Mouse (Mus musculus) spleen, embryonic (tissue): ENCODE data around the gene Lcn5.

Experiments used
- CTCF ChIA-PET: fragments of 350-600 bp; sonication (Branson Sonifier 250); formaldehyde crosslinking; loops from one replicate; lab custom pipeline; 2022; lab: Charles Lee

Gene Lcn5

DNA sequence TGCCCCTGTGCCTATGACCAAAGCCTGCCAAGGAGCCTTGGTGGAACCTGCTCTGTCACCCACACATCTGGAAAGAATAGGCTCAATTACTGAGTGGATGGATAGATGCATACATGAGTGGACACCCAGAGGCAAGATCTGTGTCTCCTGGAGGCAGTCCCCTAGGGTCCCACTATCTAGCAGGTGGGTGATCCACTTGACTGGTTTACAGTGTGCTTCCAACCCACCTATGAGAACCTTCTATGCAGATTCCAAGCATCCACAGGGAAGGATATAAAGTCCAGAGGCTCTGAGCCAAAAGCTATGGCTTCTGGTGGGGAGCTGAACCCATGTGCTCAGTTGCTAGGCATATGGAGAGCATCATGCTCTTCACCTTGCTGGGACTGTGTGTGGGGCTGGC lies at the start of gene Lcn5:
Lcn5 (plus strand) TSS at position 301 of the 400 bp plus-strand sequence.
- CTCF ChIA-PET, result no interaction called here

DNA sequence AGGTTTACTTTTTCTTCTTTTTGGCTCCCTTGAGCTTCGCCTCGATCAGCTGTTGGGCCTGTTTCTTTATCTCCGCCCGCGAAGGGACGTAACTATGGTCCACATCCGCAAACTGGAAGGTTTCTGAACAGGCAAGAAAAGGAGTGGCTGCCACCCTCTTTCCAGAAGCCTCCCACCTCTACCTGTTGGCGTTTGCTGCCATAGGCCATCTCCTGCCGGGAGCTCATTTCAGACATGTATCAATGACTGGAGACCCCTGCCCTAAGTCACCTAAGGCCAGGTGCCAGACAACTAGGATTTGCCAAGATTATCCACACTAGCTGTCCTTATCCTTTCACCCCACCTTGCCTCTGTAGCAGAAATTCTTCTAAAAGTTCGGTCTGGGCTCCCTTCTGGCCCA lies 49.1 kb upstream of the Lcn5 start:
- CTCF ChIA-PET, result interaction anchor here (1.5 kb wide), 1 partner anchor 16 kb away, joined by 3 read pairs; no protein-coding TSS in a partner anchor

DNA sequence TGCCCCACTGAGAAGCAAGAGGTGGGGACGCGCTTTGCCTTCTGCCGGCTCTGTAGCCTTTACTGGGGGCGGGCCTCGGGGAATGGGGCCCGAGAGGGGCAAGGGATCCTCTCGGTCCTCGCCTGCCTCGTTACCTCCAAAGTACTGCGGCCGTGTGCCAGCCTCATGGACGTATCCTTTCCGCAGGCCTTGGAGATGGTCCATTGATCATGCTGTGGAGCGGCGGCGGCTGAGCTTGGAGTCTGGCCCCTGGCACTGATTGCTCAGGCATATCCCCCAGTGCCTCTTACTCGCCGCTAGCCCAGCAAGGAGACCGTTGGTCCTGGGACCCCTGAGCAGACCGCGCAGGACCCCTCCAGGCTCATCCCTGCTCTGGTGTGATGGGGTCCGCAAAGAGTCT lies 41.4 kb upstream of the Lcn5 start:
- CTCF ChIA-PET, result no interaction called here

DNA sequence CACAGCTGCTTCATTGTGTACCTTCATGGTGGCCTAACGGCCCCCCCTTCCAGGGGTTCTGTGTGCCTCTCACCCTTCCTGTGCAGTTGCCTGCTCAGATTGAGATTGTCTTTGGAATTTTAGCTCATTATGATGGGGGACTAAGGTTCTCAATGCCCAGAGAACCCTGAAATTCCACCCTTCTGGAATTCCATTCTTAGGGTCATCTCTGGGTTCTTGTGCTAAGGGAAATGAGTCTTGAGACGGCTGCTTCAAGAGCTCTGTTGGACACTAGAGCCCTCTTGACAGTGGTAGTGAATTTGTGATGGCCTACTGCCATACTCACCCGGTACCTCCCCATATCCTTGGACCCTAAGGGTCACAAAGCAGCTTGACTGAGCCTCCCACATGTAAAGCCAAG lies 40.2 kb upstream of the Lcn5 start, which contains the start of gene Ccdc183:
Ccdc183 (minus strand) TSS at position 101 of the 400 bp plus-strand sequence.
- CTCF ChIA-PET, result no interaction called here

DNA sequence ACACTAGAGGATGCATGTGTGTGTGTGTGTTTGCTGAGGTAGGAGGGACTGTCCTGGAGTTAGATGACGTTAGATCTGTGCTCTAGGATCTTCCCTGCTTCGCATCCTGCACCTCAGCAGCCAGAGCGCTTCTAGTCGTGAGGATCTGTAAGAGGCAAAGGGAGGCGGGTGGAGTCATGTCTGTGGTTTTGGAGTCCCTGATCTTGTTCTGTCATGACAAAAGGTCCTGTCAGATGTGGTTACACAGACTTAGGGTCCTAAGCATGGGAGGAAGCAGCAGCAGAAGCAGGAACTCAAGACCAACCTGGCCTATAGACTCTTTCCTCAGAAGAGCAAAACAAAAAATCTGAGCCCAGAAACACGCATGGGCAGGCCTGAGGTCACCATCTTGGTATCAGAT lies 37.4 kb upstream of the Lcn5 start:
- CTCF ChIA-PET, result no interaction called here

DNA sequence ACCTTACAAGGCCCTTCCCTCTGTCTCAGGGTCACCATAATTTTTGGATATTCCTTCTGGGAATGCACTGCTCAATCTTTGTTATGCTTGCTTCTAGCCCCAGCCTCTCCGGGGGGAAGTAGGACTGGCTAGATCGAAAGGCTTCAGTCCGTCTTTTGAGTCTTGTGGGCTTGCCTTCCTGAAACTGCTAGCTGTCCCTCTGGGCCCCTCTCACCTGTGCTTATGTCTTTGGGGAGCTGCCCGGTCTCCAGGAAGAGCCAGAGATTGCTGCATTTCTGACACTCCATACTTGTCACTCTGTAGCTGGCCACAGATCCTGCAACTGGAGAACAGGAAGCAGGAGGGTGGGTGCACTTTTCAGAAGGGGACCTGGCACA lies 36.9 kb upstream of the Lcn5 start:
- CTCF ChIA-PET, result no interaction called here

DNA sequence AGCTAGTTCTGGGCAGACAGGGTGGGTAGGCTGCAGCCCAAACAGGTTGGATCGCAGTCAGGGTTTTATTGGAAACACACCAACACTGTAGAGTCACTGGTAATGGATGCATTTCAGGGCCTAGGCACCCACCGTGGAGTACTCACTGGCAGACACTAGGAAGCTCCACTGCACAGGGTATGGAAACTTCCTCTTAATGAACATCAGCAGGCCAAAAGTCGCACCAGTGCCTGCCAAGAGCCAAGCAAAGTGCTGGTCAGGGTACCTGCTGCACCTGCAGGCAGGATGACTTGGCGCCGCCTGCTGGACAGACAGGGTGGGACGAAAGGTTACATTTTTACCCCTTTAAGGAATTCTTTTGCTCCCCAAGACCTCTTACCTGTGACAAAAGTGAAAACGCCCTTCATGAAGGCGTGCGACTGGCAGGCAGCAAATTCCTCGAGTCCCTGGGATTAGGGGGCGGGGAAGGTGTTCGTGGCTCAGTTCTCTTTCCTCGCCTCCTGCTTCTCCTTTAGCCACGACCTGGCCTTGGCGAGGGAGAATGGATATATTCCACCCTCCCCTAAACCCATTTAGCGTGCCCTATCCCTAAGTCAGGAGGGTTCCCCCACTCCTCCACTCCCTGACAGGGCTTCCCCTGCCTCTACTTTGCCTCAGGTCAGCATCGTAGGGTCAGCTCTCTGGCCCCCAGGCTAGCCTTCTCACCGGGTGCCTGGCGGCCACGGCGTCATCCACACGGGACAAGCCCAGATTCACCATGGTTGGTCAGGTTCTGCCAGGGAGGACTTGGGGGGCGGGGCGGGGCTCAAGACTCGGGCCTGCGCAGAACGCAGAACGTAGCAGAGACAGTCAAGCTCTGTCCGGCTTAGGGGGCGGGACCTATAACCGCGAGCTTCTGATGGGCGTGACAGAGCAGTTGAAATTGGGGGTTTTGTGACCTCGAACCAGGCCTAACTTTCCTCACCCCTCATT lies 36.2 kb upstream of the Lcn5 start, which contains the start of gene Tmem141:
Tmem141 (minus strand) TSS at position 777 of the 972 bp plus-strand sequence.
- CTCF ChIA-PET, result no interaction called here

DNA sequence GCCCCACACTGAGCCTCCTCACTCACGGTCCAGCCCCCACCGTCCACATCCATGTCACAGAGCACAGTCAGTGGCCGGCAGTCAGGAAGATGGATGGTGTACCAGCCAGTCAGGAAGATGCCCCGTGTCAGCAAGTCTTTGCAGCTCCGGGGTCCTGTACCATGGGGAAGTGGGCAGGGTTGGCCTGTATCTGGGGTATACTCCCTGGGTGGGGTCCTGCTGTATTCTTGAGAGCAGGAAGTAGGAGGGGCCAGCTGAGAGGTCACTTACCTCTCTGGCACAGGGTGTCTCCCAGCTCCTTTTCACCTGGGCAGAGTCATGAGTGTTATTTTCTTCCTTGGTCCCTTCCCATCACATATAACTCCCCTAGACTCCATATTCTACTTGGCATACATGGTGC lies 31.8 kb upstream of the Lcn5 start:
- CTCF ChIA-PET, result no interaction called here

DNA sequence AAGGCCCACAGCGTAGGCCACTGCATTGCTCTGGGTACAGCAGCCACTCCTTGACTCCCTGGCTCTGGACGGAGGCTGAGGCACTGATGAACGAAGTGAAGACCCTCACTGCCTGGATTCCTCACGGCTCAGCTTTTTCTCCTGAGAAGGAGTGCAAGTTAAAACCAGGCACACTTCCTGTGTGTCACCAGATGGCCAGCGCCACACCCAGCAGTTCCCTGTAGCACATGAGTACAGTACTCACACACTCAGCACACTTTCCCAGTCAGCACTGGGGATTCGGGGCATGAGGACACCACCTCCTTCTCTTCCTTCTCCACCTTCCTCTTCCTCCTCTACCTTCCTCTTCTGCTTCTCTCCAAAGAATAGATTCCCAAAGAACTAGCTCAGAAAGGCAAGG lies 29.9 kb upstream of the Lcn5 start, which contains the start of gene Fcna:
Fcna (minus strand) TSS at position 220 of the 400 bp plus-strand sequence.
- CTCF ChIA-PET, result interaction anchor here (0.6 kb wide), 1 partner anchor 191 kb away, joined by 3 read pairs; no protein-coding TSS in a partner anchor

DNA sequence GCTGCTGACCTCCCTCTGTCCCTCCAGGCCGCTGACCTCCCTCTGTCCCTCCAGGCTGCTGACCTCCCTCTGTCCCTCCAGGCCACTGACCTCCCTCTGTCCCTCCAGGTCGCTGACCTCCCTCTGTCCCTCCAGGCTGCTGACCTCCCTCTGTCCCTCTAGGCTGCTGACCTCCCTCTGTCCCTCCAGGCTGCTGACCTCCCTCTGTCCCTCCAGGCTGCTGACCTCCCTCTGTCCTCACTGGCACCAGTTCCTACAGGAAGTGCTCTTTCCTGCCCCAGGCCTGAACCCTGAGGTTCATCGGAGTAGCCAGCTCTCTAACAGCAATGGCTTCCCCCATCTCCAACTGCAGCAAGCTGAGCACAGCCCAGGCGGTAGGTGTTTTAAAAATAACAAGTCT lies 29.0 kb upstream of the Lcn5 start:
- CTCF ChIA-PET, result interaction anchor here (0.7 kb wide), 1 partner anchor 207 kb away, joined by 3 read pairs; no protein-coding TSS in a partner anchor

DNA sequence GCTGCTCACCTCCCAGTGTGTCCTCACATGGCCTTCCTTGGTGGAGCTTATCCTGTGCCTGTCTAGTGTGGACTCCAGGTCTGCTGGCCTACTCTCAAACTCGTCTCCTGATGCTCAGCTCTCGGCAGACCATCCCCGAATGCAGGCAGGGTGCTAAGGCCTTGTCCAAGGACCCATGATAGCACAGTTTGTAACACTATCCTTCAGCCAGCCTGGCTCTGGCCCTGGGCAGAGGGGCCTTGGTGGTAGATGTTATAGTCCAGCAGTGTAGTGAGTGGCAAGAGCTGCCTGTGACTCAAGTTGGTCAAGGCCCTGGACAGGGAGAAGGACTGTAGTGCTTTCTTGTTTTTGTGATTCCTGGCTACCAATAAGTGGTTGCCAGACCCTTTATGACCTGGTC lies 24.1 kb upstream of the Lcn5 start:
- CTCF ChIA-PET, result no interaction called here

DNA sequence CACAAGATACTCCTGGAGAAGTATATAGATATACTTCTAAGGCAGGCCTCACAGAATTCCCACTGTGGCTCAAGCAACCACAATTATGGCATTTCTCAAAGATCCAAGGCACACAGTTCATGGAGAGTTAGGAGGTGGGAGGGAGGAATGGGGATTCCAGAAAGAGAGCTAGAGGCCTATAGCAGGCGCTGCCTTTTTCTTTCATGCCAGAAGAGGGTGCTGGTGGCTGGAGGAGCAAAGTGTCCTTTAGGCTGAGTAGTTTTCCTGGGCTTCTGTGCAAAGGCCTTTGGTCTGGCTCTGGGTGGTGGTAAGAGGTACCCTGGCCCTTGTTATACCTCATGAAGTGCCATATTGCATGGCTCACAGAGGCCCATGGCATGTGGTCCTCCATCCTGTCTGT lies 23.7 kb upstream of the Lcn5 start:
- CTCF ChIA-PET, result no interaction called here

DNA sequence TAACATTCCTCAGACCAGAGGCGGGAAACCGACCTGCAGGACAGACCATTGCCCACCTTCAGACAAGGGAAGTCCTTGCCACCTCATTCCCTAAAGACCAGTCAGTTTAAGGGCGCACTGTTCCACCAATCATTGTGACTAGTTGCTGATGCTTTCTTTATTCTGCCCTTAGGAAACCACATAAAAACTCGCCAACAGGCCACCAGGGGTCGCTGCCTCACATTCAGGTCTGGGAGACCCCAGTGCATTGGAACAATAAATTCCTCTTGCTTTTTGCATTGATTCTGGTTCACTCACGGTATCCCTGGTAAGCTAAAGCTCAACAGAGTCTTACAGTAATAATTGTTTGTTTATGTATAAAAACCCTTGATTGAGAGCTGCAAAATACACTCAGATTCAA lies 17.9 kb upstream of the Lcn5 start:
- CTCF ChIA-PET, result interaction anchor here (0.8 kb wide), 1 partner anchor 42 kb away, joined by 3 read pairs; the partner anchor contains the start of gene Lcn10

DNA sequence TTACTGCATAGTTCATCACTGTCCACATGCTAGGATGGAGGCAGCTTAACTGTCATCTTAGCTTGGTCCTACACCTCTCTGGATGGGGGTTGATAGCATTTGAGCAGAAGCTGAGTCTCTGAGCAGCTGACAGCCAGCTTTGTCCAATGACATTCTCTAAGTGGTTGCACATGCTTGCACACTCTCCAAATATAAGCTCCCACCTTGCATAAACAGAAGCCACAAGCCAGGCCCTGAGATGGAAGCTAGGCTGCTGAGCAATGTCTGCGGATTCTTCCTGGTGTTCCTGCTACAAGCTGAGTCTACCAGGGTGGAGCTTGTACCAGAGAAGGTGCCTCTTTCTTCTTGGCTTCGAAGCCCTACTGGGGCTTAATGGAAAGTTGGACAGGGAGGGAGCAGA lies 4.8 kb upstream of the Lcn5 start, which contains the start of gene Lcn8:
Lcn8 (plus strand) TSS at position 219 of the 400 bp plus-strand sequence.
- CTCF ChIA-PET, result interaction anchor here (0.8 kb wide), 1 partner anchor 145 kb away, joined by 4 read pairs; no protein-coding TSS in a partner anchor

DNA sequence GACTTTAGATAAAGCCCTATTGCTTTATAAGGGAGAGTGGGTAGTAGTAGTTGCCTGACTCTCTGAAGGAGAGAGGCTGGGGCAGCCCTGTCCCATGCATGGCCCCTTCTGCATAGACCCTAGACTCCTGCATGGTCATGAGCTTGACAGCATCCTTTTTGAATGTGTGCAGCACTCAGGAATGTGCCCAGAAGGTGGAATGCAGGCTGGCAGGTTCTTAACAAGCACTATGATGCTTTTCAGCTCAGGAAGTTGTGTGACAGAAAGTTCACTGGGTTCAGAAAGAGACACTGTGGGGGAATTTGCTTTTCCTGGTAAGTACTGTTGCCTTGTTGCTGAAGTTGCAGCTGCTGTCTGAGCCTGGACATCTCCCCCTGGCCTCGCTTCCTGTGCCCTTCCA lies 3.2 kb upstream of the Lcn5 start:
- CTCF ChIA-PET, result no interaction called here

DNA sequence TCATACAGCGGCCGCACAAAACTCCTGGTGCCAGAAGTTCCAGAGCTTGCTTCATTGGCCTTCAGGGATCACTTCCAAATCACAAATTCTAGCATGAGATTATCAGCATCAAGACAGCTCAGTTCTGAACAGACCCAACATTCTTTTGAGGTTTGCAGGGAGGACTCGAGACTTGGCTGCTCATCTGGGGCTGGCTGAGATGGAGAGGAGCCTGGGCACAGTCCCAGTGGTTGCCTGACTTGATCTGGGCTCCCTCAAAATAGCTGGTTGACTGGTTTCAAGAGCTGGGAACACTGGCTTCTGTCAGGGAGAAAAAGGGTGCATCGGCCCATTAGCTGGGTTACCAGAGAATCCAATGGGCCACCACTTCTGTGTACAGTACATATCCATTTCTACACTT lies 1.1 kb upstream of the Lcn5 start:
- CTCF ChIA-PET, result no interaction called here

DNA sequence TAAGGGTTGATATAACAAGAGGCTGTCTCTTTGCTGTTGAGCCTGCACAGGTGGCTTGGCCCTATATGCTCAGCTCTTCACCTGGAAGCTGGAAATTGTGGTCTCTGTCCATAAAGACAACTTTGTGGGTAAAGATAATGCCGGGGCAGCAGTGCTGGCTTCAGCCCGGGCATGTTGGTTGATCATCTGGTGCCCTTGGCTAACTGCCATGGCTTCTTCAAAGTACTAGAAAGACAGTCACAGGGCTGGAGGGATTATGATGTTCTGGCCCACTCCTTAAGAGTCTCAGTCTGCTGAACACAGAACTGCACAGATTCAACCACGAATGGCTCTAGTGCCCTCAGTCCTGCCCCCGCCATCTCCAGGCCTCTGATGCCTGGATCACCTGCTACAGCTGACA lies 506 bp upstream of the Lcn5 start:
- CTCF ChIA-PET, result no interaction called here

DNA sequence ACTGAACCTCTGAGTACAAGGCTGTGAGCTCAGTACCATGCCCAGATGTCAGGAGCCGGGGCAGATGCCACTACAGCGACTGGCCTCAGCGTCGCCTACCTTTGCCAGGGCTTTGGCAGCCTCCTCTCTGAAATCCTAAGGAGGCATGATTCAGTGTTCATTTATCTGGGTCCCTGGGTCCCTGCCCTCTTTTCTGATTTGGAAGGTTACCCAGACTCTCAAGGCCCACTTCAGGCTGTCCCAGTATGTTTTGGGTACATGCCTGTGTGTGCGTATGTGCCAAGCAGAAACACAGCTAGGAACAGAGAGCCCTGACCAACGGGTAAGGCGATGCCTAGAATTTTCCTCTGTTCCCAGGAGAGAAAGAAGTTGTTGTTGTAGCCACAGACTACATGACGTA lies 2.5 kb downstream of the Lcn5 start:
- CTCF ChIA-PET, result interaction anchor here (0.6 kb wide), 1 partner anchor 423 kb away, joined by 3 read pairs; no protein-coding TSS in a partner anchor

DNA sequence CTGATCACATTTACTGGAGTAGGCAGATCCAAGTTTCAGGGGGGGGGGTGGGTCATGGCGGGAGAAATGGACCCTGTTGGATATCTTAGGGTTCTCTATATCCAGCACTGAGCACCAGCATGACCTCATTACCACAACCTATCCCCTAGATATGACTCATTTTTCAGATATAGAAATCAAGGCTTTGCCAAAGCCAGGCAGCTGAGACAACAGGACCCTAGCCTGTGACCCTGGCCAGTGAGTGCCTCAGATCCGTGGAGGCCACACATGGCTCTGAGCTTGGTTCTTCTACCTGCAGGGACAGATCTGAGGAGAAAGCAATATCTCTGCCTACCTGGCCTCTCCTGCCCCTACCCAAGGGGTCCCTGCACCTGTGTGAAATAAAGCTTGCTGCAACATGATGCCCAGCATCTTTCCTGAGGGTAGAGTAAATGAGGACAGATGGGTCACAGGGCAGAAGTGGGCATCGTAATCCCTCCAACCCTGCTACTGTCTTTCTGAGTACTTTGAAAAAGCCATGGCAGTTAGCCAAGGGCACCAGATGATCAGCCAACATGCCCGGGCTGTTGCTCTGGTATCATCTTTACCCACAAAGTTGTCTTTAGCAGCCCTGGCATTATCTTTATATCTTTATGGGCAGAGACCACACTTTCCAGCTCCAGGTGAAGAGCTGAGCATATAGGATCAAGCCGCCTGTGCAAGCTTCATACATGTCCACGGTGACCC lies 3.7 kb downstream of the Lcn5 start:
- CTCF ChIA-PET, result no interaction called here

DNA sequence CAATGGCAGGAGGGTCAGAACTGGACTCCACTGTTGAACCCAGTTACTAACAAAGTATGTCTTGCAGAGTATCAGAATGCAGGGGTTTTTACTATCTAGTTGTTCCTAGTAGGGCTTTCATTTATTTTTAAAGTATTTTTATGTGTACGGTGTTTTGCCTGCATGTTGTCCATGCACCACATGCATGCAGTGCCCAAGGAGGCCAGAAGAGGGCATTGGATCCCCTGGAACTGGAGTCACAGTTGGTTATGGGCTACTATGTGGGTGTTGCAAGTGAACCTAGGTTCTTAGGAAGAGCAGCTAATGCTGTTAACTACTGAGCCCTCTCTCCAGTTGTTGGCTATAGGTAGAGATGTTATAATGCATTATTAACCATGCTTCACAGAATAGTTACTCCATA lies 5.8 kb downstream of the Lcn5 start:
- CTCF ChIA-PET, result no interaction called here

DNA sequence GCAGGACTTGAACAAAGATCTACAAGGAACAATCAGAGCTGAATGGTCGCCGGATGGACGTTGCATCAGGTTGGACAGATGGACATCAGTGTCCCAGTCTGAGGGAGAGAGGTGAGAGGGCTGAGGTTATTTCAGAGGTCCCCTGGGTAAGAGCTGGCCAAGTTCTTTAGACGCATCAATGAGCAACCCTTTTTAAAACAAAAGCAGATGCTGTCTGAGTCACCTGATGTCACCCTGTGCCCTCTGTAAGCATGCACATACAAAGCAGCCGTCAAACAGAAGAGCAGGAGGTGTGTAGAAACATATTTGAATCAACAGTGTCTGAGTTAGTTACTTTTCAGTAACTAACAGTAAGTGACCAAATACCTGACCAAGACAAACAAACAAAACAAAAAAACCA lies 6.4 kb downstream of the Lcn5 start:
- CTCF ChIA-PET, result no interaction called here

DNA sequence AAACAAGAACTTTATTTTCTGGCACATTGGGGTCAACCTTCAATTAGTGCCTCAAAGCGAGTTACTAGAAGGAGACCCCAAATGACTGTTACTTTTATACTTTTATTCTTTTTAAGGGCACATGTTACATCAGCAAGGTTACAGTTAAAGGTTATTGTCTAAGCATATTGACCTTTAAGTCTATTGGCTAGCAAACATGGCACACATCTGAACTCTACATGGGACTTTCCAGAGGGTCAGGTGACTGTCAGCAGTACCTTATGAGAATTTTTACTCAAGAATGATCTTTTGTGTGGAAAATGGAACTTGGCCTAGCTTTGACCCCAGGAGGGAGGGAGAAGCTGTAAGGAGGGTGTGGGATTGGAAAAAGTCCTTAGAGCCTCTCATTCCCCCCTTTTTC lies 8.8 kb downstream of the Lcn5 start:
- CTCF ChIA-PET, result no interaction called here
